Mouse (Mus musculus) layer of hippocampus, adult 18-20 months (tissue): ENCODE results near the gene Srebf2. TPM values are rescaled to one million over a fixed set of nuclear protein-coding genes. Genes with fewer than 3 reads are reported as not detected.

ENCODE experiments used
- microRNA-seq, 2 experiments: library from miRNA; unstranded; fragments of <30 nt; microRNA quantifications; one replicate each; pipeline ENCODE4 v1.2.0; 2021
- total RNA-seq, 2 experiments: library from RNA; stranded (reverse); gene quantifications; 2 replicates each; pipeline ENCODE4 v1.2.3; 2021

The Srebf2 gene
- total RNA-seq, 2 experiments from 2014 or later, result 175 to 189 TPM

Small RNA genes within 50 kb of the gene (microRNA-seq; reads per million reads assigned to microRNA genes)
- gene Mir33, result 12.8 to 17.6 reads per million in 2 experiments

Other genes starting within 250 kb of the Srebf2 start
- 10 to 100 TPM; 47.4 to 50.7 TPM for gene Polr3h, start 220.9 kb upstream of the Srebf2 start, total RNA-seq
- gene Csdc2, start 210.4 kb upstream of the Srebf2 start, total RNA-seq, result 10 to 100 TPM; 71.1 to 72.6 TPM
- gene Pmm1, start 186.3 kb upstream of the Srebf2 start, total RNA-seq, result 100 to 1,000 TPM; 216 to 221 TPM
- gene 1700029P11Rik, start 166.6 kb upstream of the Srebf2 start, total RNA-seq, result not detected
- 10 to 100 TPM; 26.3 to 27.1 TPM for gene Xrcc6, start 159.3 kb upstream of the Srebf2 start, total RNA-seq
- gene Desi1, start 113.3 kb upstream of the Srebf2 start, total RNA-seq, result 100 to 1,000 TPM in 1 of 2 experiments, 10 to 100 TPM in 1; 96.5 to 108 TPM
- gene Snu13, start 99.6 kb upstream of the Srebf2 start, total RNA-seq, result 100 to 1,000 TPM; 117 TPM
- gene 4930407I10Rik, start 88.0 kb upstream of the Srebf2 start, total RNA-seq, result not detected
- under 1 TPM; 0.25 to 0.50 TPM for gene Mei1, start 77.2 kb upstream of the Srebf2 start, total RNA-seq
- gene Ccdc134, start 19.3 kb upstream of the Srebf2 start, total RNA-seq, result 10 to 100 TPM; 12.4 to 12.9 TPM
- gene Shisa8, start 65.6 kb downstream of the Srebf2 start, total RNA-seq, result 1 to 10 TPM; 1.4 to 1.9 TPM
- gene Tnfrsf13c, start 77.2 kb downstream of the Srebf2 start, total RNA-seq, result under 1 TPM; 0.47 to 0.76 TPM
- gene Cenpm, start 97.6 kb downstream of the Srebf2 start, total RNA-seq, result 1 to 10 TPM; 2.5 to 3.1 TPM
- 100 to 1,000 TPM; 100 to 113 TPM for gene 1500009C09Rik, start 105.2 kb downstream of the Srebf2 start, total RNA-seq
- 100 to 1,000 TPM; 609 to 650 TPM for gene Sept3, start 127.7 kb downstream of the Srebf2 start, total RNA-seq
- not detected for gene Wbp2nl, start 151.8 kb downstream of the Srebf2 start, total RNA-seq
- 10 to 100 TPM; 33.5 to 40.5 TPM for gene Naga, start 191.7 kb downstream of the Srebf2 start, total RNA-seq
- under 1 TPM; 0.25 to 0.52 TPM for gene Pheta2, start 191.8 kb downstream of the Srebf2 start, total RNA-seq
- 100 to 1,000 TPM; 149 to 152 TPM for gene Smdt1, start 191.8 kb downstream of the Srebf2 start, total RNA-seq
- 100 to 1,000 TPM; 206 to 215 TPM for gene Ndufa6, start 207.1 kb downstream of the Srebf2 start, total RNA-seq
- gene Cyp2d22, start 233.1 kb downstream of the Srebf2 start, total RNA-seq, result 10 to 100 TPM; 57.5 to 64.1 TPM
- gene Cyp2d11, start 246.8 kb downstream of the Srebf2 start, total RNA-seq, result under 1 TPM in 1 of 2 experiments, not detected in 1; 0.41 TPM